Mouse (Mus musculus): ENCODE measurements at regions not wholly inside any gene's neighbourhood (a gene's known extent, or its start where the extent isn't known, plus 50 kb on each side); places are given as distances from the start of the nearest gene placed in this dataset.

GRCm38 (mm10) chr9:120860969-120861595 lies 67.9 kb upstream of the Ctnnb1 start:
- DNase-seq (ENCODE audit: low read depth, low spot score): no peak

- DNase-seq (ENCODE audit: low read depth, low spot score): no peak
These were observed 67.1 kb upstream of the Ctnnb1 start for GRCm38 (mm10) chr9:120861788-120862345.

- DNase-seq (ENCODE audit: low read depth, low spot score): no peak
These were observed 64.6 kb upstream of the Ctnnb1 start for GRCm38 (mm10) chr9:120864410-120864809.

GRCm38 (mm10) chr9:120866251-120866650 lies 62.8 kb upstream of the Ctnnb1 start:
- DNase-seq (ENCODE audit: low read depth, low spot score): no peak

GRCm38 (mm10) chr9:120866709-120867108 lies 62.3 kb upstream of the Ctnnb1 start:
- peak; percentile 60 for DNase-seq (ENCODE audit: low read depth, low spot score)

- DNase-seq (ENCODE audit: low read depth, low spot score): no peak
These were observed 61.2 kb upstream of the Ctnnb1 start for GRCm38 (mm10) chr9:120867861-120868260.

GRCm38 (mm10) chr9:120868330-120868729 lies 60.7 kb upstream of the Ctnnb1 start:
- no peak for DNase-seq (ENCODE audit: low read depth, low spot score)

- DNase-seq (ENCODE audit: low read depth, low spot score): no peak
These were observed 59.5 kb upstream of the Ctnnb1 start for GRCm38 (mm10) chr9:120869432-120870081.

GRCm38 (mm10) chr9:120873293-120873692 lies 55.7 kb upstream of the Ctnnb1 start:
- no peak for DNase-seq (ENCODE audit: low read depth, low spot score)

- no peak for DNase-seq (ENCODE audit: low read depth, low spot score)
These were observed 54.5 kb upstream of the Ctnnb1 start for GRCm38 (mm10) chr9:120874416-120874976.

GRCm38 (mm10) chr9:120877101-120877500 lies 51.9 kb upstream of the Ctnnb1 start:
- DNase-seq (ENCODE audit: low read depth, low spot score): no peak
